Mouse (Mus musculus) limb, embryonic 12.5 days (tissue): Measurements from ENCODE around the gene Papolb. TPM values are rescaled to one million over a fixed set of nuclear protein-coding genes. Genes with fewer than 3 reads are reported as not detected.
A peak's percentile ranks its signal among the peaks of the same experiment; 100 is the strongest.

Source experiments
- ATAC-seq: fragments of 200-750 bp; cut with Nextera tagmentation; 2 replicates; pipeline ENCODE4 v1.8.0; 2017; ENCODE audit warnings: low read depth, moderate TSS enrichment; ENCODE audit not compliant: insufficient number of reproducible peaks, insufficient read depth, low FRiP score, low TSS enrichment
- H3K27ac ChIP-seq: fragments of 300-500 bp; sonication (generic); 2 replicates; pipeline ENCODE4 v1.5.1; 2016; ENCODE audit warnings: mild to moderate bottlenecking, moderate library complexity
- H3K27me3 ChIP-seq: fragments of 300-500 bp; sonication (generic); 2 replicates; pipeline ENCODE4 v1.6.1; 2016; ENCODE audit warnings: mild to moderate bottlenecking, moderate library complexity
- H3K36me3 ChIP-seq: fragments of 300-500 bp; sonication (generic); 2 replicates; pipeline ENCODE4 v1.6.1; 2016; ENCODE audit warnings: mild to moderate bottlenecking, moderate library complexity
- H3K4me1 ChIP-seq: fragments of 300-500 bp; sonication (generic); replicated peaks from 2 replicates; pipeline ENCODE4 v1.6.1; 2016
- H3K4me2 ChIP-seq: fragments of 300-500 bp; sonication (generic); 2 replicates; pipeline ENCODE4 v1.6.1; 2016; ENCODE audit warnings: mild to moderate bottlenecking, moderate library complexity
- H3K4me3 ChIP-seq: fragments of 300-500 bp; sonication (generic); replicated peaks from 2 replicates; pipeline ENCODE4 v1.5.1; 2016; ENCODE audit warnings: mild to moderate bottlenecking
- H3K9ac ChIP-seq: fragments of 300-500 bp; sonication (generic); replicated peaks from 2 replicates; pipeline ENCODE4 v1.6.1; 2016; ENCODE audit warnings: mild to moderate bottlenecking, moderate library complexity
- H3K9me3 ChIP-seq: fragments of 300-500 bp; sonication (generic); 2 replicates; pipeline ENCODE4 v1.6.1; 2016; ENCODE audit warnings: mild to moderate bottlenecking, moderate library complexity
- WGBS: fragments of 180-500 bp; shearing (Covaris S2); methylation state at CpG from one replicate; pipeline ENCODE4 v1.1.7; 2016; 5-methylcytosine and 5-hydroxymethylcytosine counted together
- polyA plus RNA-seq: library from polyadenylated mRNA; unstranded; fragments of >200 nt; fragmentation: Nextera tagmentation; extraction: Ambion mirVana; gene quantifications from 2 replicates; pipeline ENCODE4 v1.2.1, GENCODE M21; 2016

Gene Papolb
- polyA plus RNA-seq, 1 experiment from 2014 or later, result 0.13 TPM

DNA sequence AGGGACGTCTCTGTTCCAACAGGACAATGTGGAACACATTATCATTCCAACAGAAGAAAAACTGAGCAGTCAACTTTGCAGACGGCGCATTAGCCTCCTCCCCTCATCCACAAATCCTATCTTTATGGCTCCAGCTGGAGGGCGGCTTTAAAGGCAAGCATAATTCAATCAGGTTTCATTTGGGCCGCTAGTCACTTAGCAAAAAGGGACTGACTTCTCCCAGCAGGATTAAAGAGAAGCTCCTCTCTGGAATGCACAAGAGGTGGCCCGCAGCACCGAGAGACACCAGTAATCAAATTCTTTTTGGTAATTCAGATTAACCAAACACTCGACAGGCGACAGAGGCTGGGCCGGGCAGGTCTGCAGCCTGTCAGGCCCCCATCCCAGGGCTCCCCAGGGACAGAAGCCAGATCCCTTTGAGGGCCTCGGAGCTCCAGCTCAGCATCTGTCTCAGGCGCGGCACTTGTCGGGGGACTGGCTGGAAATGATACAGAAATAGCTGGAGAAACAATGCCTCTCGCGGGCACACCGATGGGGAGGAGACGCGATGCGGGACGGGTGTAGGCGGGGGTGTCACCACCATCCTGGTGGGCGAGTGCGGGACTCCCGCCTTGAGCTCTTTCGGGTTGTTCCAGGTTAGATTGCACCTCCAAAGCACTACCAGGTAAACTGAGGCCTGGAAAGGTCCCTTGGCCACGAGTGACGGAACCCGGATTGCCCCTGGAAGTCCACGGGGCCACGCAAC, 20.3 kb upstream of the Papolb start:
- peaks cover 12% of the 10 kb centered on the region for H3K27me3 ChIP-seq
- H3K9ac ChIP-seq, result peak overlapping the region; percentile 57
- H3K27ac ChIP-seq, result peak overlapping the region; percentile 60; the same call in 1 of the 2 replicates
- peaks cover 24% of the 10 kb centered on the region for H3K4me1 ChIP-seq
- peak overlapping the region; percentile 59 for H3K4me3 ChIP-seq
- no peaks in the 10 kb centered on the region for H3K36me3 ChIP-seq
- peak; percentile 22; the same call in 1 of the 2 replicates for ATAC-seq
- H3K9me3 ChIP-seq, result no peaks in the 10 kb centered on the region
- WGBS, result under 1% methylated on average over 31 of the region's 31 CpGs
- H3K4me2 ChIP-seq, result peak overlapping the region; percentile 99

GRCm38 (mm10) chr5:142549441-142549840, 19.6 kb upstream of the Papolb start:
- H3K27me3 ChIP-seq, result peaks cover 12% of the 10 kb centered on the region
- peaks cover 31% of the 10 kb centered on the region for H3K4me1 ChIP-seq
- no peak overlapping the region for H3K4me3 ChIP-seq
- no peak overlapping the region for H3K4me2 ChIP-seq
- ATAC-seq, result no peak
- H3K9ac ChIP-seq, result no peak overlapping the region
- H3K9me3 ChIP-seq, result no peaks in the 10 kb centered on the region
- no peaks in the 10 kb centered on the region for H3K36me3 ChIP-seq
- peak overlapping the region; percentile 60; the same call in 1 of the 2 replicates for H3K27ac ChIP-seq
- WGBS, result 35% methylated on average over 9 of the region's 9 CpGs

- H3K4me3 ChIP-seq, result no peak overlapping the region
- H3K4me1 ChIP-seq, result peaks cover 31% of the 10 kb centered on the region
- H3K9me3 ChIP-seq, result no peaks in the 10 kb centered on the region
- 84% methylated on average over 3 of the region's 3 CpGs for WGBS
- no peak overlapping the region for H3K4me2 ChIP-seq
- H3K27me3 ChIP-seq, result peaks cover 12% of the 10 kb centered on the region
- ATAC-seq, result no peak
- no peak overlapping the region for H3K27ac ChIP-seq
- no peaks in the 10 kb centered on the region for H3K36me3 ChIP-seq
- H3K9ac ChIP-seq, result no peak overlapping the region
Observed at GRCm38 (mm10) chr5:142547066-142547465, 17.2 kb upstream of the Papolb start.

DNA sequence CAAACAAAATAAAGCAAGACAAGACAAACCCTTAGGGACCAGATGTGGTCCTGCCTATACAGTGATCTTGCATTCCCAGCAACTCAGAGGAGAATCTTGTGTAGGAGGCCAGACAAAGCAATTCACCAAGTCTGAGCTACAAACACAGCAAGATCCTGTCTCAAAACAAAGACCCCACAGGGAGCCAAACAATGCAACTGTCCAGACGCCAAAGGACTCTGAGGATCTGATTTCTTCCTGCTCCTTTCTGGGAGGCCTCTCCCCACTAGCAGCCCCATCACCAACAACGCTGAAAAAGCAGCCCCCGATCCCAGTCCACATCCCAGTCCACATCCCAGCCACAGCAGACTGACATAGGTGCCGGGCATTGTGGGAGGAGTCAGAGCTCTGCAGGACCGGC, 16.5 kb upstream of the Papolb start:
- Histone ChIP-seq H3K27me3 (peaks cover 12% of the 10 kb centered on the region), H3K9ac (no peak overlapping the region), H3K9me3 (no peaks in the 10 kb centered on the region), H3K4me1 (peaks cover 31% of the 10 kb centered on the region), H3K4me3 (no peak overlapping the region), H3K4me2 (no peak overlapping the region), H3K27ac (no peak overlapping the region), H3K36me3 (no peaks in the 10 kb centered on the region)
- WGBS, result 30% methylated on average over 5 of the region's 5 CpGs
- ATAC-seq, result no peak

- Histone ChIP-seq H3K27me3 (peaks cover 7% of the 10 kb centered on the region), H3K4me3 (no peak overlapping the region), H3K4me2 (no peak overlapping the region), H3K27ac (peak overlapping the region; percentile 41; the same call in 1 of the 2 replicates), H3K36me3 (no peaks in the 10 kb centered on the region), H3K9ac (no peak overlapping the region), H3K9me3 (no peaks in the 10 kb centered on the region), H3K4me1 (peaks cover 25% of the 10 kb centered on the region)
- ATAC-seq, result no peak
- WGBS, result 56% methylated on average over 5 of the region's 5 CpGs
Observed at GRCm38 (mm10) chr5:142545014-142545795, 15.3 kb upstream of the Papolb start.

- no peak for ATAC-seq
- WGBS, result 80% methylated on average over 3 of the region's 3 CpGs
Observed at GRCm38 (mm10) chr5:142537286-142537685, 7.4 kb upstream of the Papolb start.

DNA sequence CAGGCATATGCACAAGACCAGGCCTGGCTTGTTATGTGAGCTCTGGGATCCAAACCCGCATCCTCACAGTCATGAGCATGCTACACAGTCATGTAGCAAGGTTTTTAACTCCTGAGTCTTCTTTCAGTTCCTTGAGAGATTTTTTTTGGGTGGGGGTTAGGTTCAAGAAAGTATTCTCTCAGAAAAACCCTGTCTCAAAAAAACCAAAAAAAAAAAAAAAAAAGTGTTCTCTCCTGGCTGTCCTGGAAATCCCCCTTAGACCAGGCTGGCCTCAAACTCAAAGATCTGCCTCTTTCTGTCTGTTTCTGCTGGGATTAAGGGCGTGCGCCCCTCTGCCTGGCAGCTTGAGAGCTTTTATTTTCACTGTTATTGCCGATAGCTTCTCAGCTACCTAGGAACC, 5.5 kb upstream of the Papolb start:
- no peak overlapping the region for H3K4me2 ChIP-seq
- no peak overlapping the region for H3K4me3 ChIP-seq
- no peaks in the 10 kb centered on the region for H3K4me1 ChIP-seq
- H3K9me3 ChIP-seq, result no peaks in the 10 kb centered on the region
- H3K27me3 ChIP-seq, result peaks cover 6% of the 10 kb centered on the region
- no peaks in the 10 kb centered on the region for H3K36me3 ChIP-seq
- no peak for ATAC-seq
- H3K27ac ChIP-seq, result 0 out of 2 replicates have a peak overlapping the region, but pooled peaks have one; percentile 4
- WGBS, result 68% methylated on average over 4 of the region's 4 CpGs
- no peak overlapping the region for H3K9ac ChIP-seq

More at GRCm38 (mm10) chr5:142537286-142537685, 7.4 kb upstream of the Papolb start:
- Histone ChIP-seq H3K4me1 (no peaks in the 10 kb centered on the region), H3K4me2 (no peak overlapping the region), H3K4me3 (no peak overlapping the region), H3K27ac (no peak overlapping the region), H3K9ac (no peak overlapping the region), H3K9me3 (no peaks in the 10 kb centered on the region), H3K27me3 (no peaks in the 10 kb centered on the region), H3K36me3 (no peaks in the 10 kb centered on the region)

- Histone ChIP-seq H3K27ac (no peak overlapping the region), H3K36me3 (no peaks in the 10 kb centered on the region), H3K9me3 (no peaks in the 10 kb centered on the region), H3K4me2 (no peak overlapping the region), H3K4me3 (no peak overlapping the region), H3K27me3 (peaks cover 18% of the 10 kb centered on the region), H3K9ac (no peak overlapping the region), H3K4me1 (no peaks in the 10 kb centered on the region)
- 75% methylated on average over 8 of the region's 8 CpGs for WGBS
- no peak for ATAC-seq
Observed at GRCm38 (mm10) chr5:142524711-142525464, 5.0 kb downstream of the Papolb start.

- no peak overlapping the region for H3K4me3 ChIP-seq
Observed at GRCm38 (mm10) chr5:142521195-142521866, 8.5 kb downstream of the Papolb start.

GRCm38 (mm10) chr5:142520360-142520759, 9.5 kb downstream of the Papolb start:
- Histone ChIP-seq H3K36me3 (no peaks in the 10 kb centered on the region), H3K27me3 (no peaks in the 10 kb centered on the region), H3K9ac (no peak overlapping the region), H3K9me3 (no peaks in the 10 kb centered on the region), H3K4me1 (peaks cover 8% of the 10 kb centered on the region), H3K4me2 (no peak overlapping the region), H3K27ac (no peak overlapping the region), H3K4me3 (no peak overlapping the region)
- ATAC-seq, result no peak
- 83% methylated on average over 4 of the region's 4 CpGs for WGBS

More at GRCm38 (mm10) chr5:142521195-142521866, 8.5 kb downstream of the Papolb start:
- Histone ChIP-seq H3K27me3 (no peaks in the 10 kb centered on the region), H3K36me3 (no peaks in the 10 kb centered on the region), H3K9ac (no peak overlapping the region), H3K4me2 (no peak overlapping the region), H3K27ac (no peak overlapping the region), H3K9me3 (no peaks in the 10 kb centered on the region), H3K4me1 (peaks cover 8% of the 10 kb centered on the region)
- WGBS, result 85% methylated on average over 11 of the region's 11 CpGs
- no peak for ATAC-seq
